Comparison of ENCODE assay signal across 23 mouse cellular contexts in genomic region chr19:59401304-59401703, GRCm38 (mm10). TPM values are rescaled to one million over a fixed set of nuclear protein-coding genes. Genes with fewer than 3 reads are reported as not detected.
DNase-seq lines count a peak whose midpoint lies in the region; ATAC-seq and TF ChIP-seq lines count a peak whose summit lies in the region.
"Had no signal": no experiment of that assay in that cellular context is flagged by ENCODE, and none has a peak within 500 bp of the region (broad histone marks: within the 10 kb centered on the region; RNA-seq: fewer than 3 reads in every experiment).

No protein-coding gene starts in this region.

- no peaks in the 10 kb centered on the region for H3K9me3 ChIP-seq in G1E (replicated peaks)
- H3K9me3 ChIP-seq: embryonic facial prominence, embryonic 13.5 days; forebrain, embryonic 13.5 days; hindbrain, embryonic 12.5 days; intestine, embryonic 15.5 days had no signal

- peak overlapping the region; percentile 28; the same call in 1 of the 2 replicates for H3K4me3 ChIP-seq in G1E (ENCODE audit: low read depth, low read length)
- H3K4me3 ChIP-seq: embryonic facial prominence, embryonic 13.5 days; forebrain, embryonic 13.5 days; hindbrain, embryonic 12.5 days; intestine, embryonic 15.5 days had no signal

- H3K27me3 ChIP-seq in G1E (ENCODE audit: insufficient read depth, low read length): peaks cover 8% of the 10 kb centered on the region; the same call in 1 of the 2 replicates
- H3K27me3 ChIP-seq: Patski had no signal

- H3K36me3 ChIP-seq in G1E (replicated peaks): no peaks in the 10 kb centered on the region
- H3K36me3 ChIP-seq: embryonic facial prominence, embryonic 13.5 days; hindbrain, embryonic 12.5 days; intestine, embryonic 15.5 days had no signal

- no peak for ATAC-seq in G1E (ENCODE audit: extremely low read depth, insufficient number of reproducible peaks, low FRiP score, poor library complexity, severe bottlenecking)
- ATAC-seq: forebrain, embryonic 13.5 days; forebrain, postnatal 0 days; hindbrain, embryonic 16.5 days; intestine, embryonic 15.5 days; Patski had no signal

- TF ChIP-seq CTCF in G1E (IDR thresholded peaks at IDR 0.05; ENCODE audit: low read depth, low read length): no peak

- peaks cover 94% of the 10 kb centered on the region for H3K4me1 ChIP-seq in G1E (ENCODE audit: insufficient read depth, low read depth, low read length)
- H3K4me1 ChIP-seq: forebrain, embryonic 13.5 days; hindbrain, embryonic 12.5 days had no signal

- peak; percentile 51 for DNase-seq in CD4-positive, CD25-positive, alpha-beta regulatory T cell, adult 2 months (ENCODE audit: low read depth, low spot score)
- no peak for DNase-seq in G1E (ENCODE audit: low spot score)
- peak; percentile 68 for DNase-seq in induced T-regulatory cell, adult 2 months (ENCODE audit: low read depth)
- no peak for DNase-seq in spleen, postnatal 4 days (ENCODE audit: low spot score in 2 of 2)
- DNase-seq in heart, adult 11 months: no peak
- DNase-seq in ovary, adult 18-20 months (ENCODE audit: low spot score): no peak
- DNase-seq: adrenal gland, adult 2 months; adrenal gland, postnatal 25 days; B cell, adult 2 months; cerebellum, adult 18-20 months; cerebellum, adult 9-11 months; cerebellum, postnatal 36 days; forebrain, postnatal 0 days; gastrocnemius, postnatal 14 days; heart, postnatal 10 days; heart, postnatal 4 days had no signal

RNA-seq across cellular contexts. Expression of gene Pdzd8, which starts 55.7 kb away (rescaled TPM):
- total RNA-seq in G1E (2014; fragmentation: Nextera tagmentation) (81.6 and 85.5 TPM in 2 replicates), G1E (2017) (35.1 and 40.0 TPM in 2 replicates)
- 15.1 and 17.4 TPM in 2 replicates for polyA plus RNA-seq in G1E (2012)

RNA-seq across cellular contexts. Expression of gene Emx2, which starts 56.9 kb away (rescaled TPM):
- total RNA-seq in G1E (2014; fragmentation: Nextera tagmentation) (4.7 TPM in 1 of 2 replicates, not detected in the other), G1E (2017) (0.23 TPM in 1 of 2 replicates, not detected in the other)
- polyA plus RNA-seq in G1E (2012): not detected in 2 replicates
- total RNA-seq: adrenal gland, postnatal 25 days; heart, postnatal 10 days; heart, postnatal 4 days had no signal
- polyA plus RNA-seq: heart, embryonic 14.5 days; hindbrain, embryonic 16.5 days had no signal

Comparison
In these comparisons a context has a peak if more than half of its experiments do, and no peak if none do; other contexts are left out.
1. DNase-seq: peak in CD4-positive, CD25-positive, alpha-beta regulatory T cell, adult 2 months (single experiment) and induced T-regulatory cell, adult 2 months (single experiment); none in G1E (single experiment), spleen, postnatal 4 days (0 of 2), heart, adult 11 months (single experiment) and ovary, adult 18-20 months (single experiment).